Mouse (Mus musculus) heart, embryonic 16.5 days (tissue): Measurements from ENCODE around the gene Pih1d2. TPM values are rescaled to one million over a fixed set of nuclear protein-coding genes. Genes with fewer than 3 reads are reported as not detected.
A peak's percentile ranks its signal among the peaks of the same experiment; 100 is the strongest.

Experiments
- ATAC-seq: fragments of 200-750 bp; cut with Nextera tagmentation; replicated peaks from 2 replicates; pipeline ENCODE4 v1.8.0; 2017; ENCODE audit warnings: moderate number of reproducible peaks; ENCODE audit not compliant: insufficient read depth, low FRiP score; ENCODE audit errors: extremely low read depth
- H3K27ac ChIP-seq: fragments of 300-500 bp; sonication (generic); 2 replicates; pipeline ENCODE4 v1.5.1; 2014; ENCODE audit warnings: mild to moderate bottlenecking, low read length, control low read depth, moderate library complexity
- H3K27me3 ChIP-seq: fragments of 300-500 bp; sonication (generic); 2 replicates; pipeline ENCODE4 v1.6.1; 2014; ENCODE audit warnings: low read length, mixed read lengths; ENCODE audit not compliant: control insufficient read depth, insufficient read depth
- H3K36me3 ChIP-seq: fragments of 300-500 bp; sonication (generic); 2 replicates; pipeline ENCODE4 v1.6.1; 2014; ENCODE audit not compliant: control insufficient read depth, insufficient read depth
- H3K4me1 ChIP-seq: fragments of 300-500 bp; sonication (generic); 2 replicates; pipeline ENCODE4 v1.6.1; 2014; ENCODE audit warnings: low read length, mixed read lengths; ENCODE audit not compliant: control insufficient read depth, insufficient read depth
- H3K4me2 ChIP-seq: fragments of 300-500 bp; sonication (generic); 2 replicates; pipeline ENCODE4 v1.6.1; 2014; ENCODE audit warnings: low read depth, mild to moderate bottlenecking, control low read depth, low read length
- H3K4me3 ChIP-seq: fragments of 300-500 bp; sonication (generic); 2 replicates; pipeline ENCODE4 v1.5.1; 2014; ENCODE audit warnings: mild to moderate bottlenecking, control low read depth, low read length
- H3K9ac ChIP-seq: fragments of 300-500 bp; sonication (generic); 2 replicates; pipeline ENCODE4 v1.6.1; 2014; ENCODE audit warnings: low read length, control low read depth
- H3K9me3 ChIP-seq: fragments of 300-500 bp; sonication (generic); replicated peaks from 2 replicates; pipeline ENCODE4 v1.6.1; 2016; ENCODE audit warnings: low read length; ENCODE audit not compliant: control insufficient read depth
- WGBS: fragments of 180-500 bp; shearing (Covaris S2); extraction: QIAGEN DNeasy Blood & Tissue Kit; methylation state at CpG from one replicate; pipeline ENCODE4 v1.1.7; 2014; 5-methylcytosine and 5-hydroxymethylcytosine counted together
- polyA plus RNA-seq: library from polyadenylated mRNA; unstranded; fragments of >200 nt; fragmentation: Nextera tagmentation; extraction: Ambion mirVana; gene quantifications from 2 replicates; pipeline ENCODE4 v1.2.1, GENCODE M21; 2015

Gene Pih1d2
- polyA plus RNA-seq, 1 experiment from 2014 or later, result 1.9 TPM

- Histone ChIP-seq H3K27ac (no peak overlapping the region), H3K27me3 (no peaks in the 10 kb centered on the region), H3K36me3 (peaks cover 26% of the 10 kb centered on the region), H3K4me3 (no peak overlapping the region), H3K4me1 (no peaks in the 10 kb centered on the region), H3K9me3 (no peaks in the 10 kb centered on the region), H3K4me2 (no peak overlapping the region), H3K9ac (no peak overlapping the region)
- no peak for ATAC-seq
- 79% methylated on average over 9 of the region's 9 CpGs for WGBS
These were observed 24.2 kb upstream of the Pih1d2 start for GRCm38 (mm10) chr9:50592955-50593354.

GRCm38 (mm10) chr9:50593544-50593943 lies 23.6 kb upstream of the Pih1d2 start:
- Histone ChIP-seq H3K4me1 (no peaks in the 10 kb centered on the region), H3K27me3 (no peaks in the 10 kb centered on the region), H3K9ac (no peak overlapping the region), H3K4me3 (no peak overlapping the region), H3K27ac (no peak overlapping the region), H3K4me2 (no peak overlapping the region), H3K36me3 (peaks cover 32% of the 10 kb centered on the region), H3K9me3 (no peaks in the 10 kb centered on the region)
- ATAC-seq, result no peak
- 71% methylated on average over 3 of the region's 3 CpGs for WGBS

GRCm38 (mm10) chr9:50594794-50595417 lies 22.2 kb upstream of the Pih1d2 start:
- no peaks in the 10 kb centered on the region for H3K27me3 ChIP-seq
- H3K36me3 ChIP-seq, result peaks cover 44% of the 10 kb centered on the region
- H3K4me3 ChIP-seq, result no peak overlapping the region
- no peak for ATAC-seq
- H3K27ac ChIP-seq, result no peak overlapping the region
- 74% methylated on average over 12 of the region's 12 CpGs for WGBS
- H3K4me2 ChIP-seq, result no peak overlapping the region
- no peaks in the 10 kb centered on the region for H3K9me3 ChIP-seq
- no peak overlapping the region for H3K9ac ChIP-seq
- no peaks in the 10 kb centered on the region for H3K4me1 ChIP-seq

GRCm38 (mm10) chr9:50596973-50597372 lies 20.1 kb upstream of the Pih1d2 start:
- ATAC-seq, result no peak
- 90% methylated on average over 8 of the region's 8 CpGs for WGBS
- peaks cover 49% of the 10 kb centered on the region for H3K36me3 ChIP-seq

GRCm38 (mm10) chr9:50601536-50601935 lies 15.6 kb upstream of the Pih1d2 start:
- peak overlapping the region; percentile 68 for H3K4me2 ChIP-seq
- H3K4me1 ChIP-seq, result peaks cover 22% of the 10 kb centered on the region
- no peak for ATAC-seq
- peak overlapping the region; percentile 95 for H3K27ac ChIP-seq
- H3K9me3 ChIP-seq, result no peaks in the 10 kb centered on the region
- peaks cover 39% of the 10 kb centered on the region for H3K36me3 ChIP-seq
- peak overlapping the region; percentile 97 for H3K4me3 ChIP-seq
- H3K9ac ChIP-seq, result peak overlapping the region; percentile 97
- 58% methylated on average over 6 of the region's 6 CpGs for WGBS
- H3K27me3 ChIP-seq, result no peaks in the 10 kb centered on the region

More at GRCm38 (mm10) chr9:50596973-50597372, 20.1 kb upstream of the Pih1d2 start:
- no peak overlapping the region for H3K4me2 ChIP-seq
- no peak overlapping the region for H3K4me3 ChIP-seq
- no peak overlapping the region for H3K9ac ChIP-seq
- H3K9me3 ChIP-seq, result no peaks in the 10 kb centered on the region
- H3K27ac ChIP-seq, result no peak overlapping the region
- H3K4me1 ChIP-seq, result peaks cover 8% of the 10 kb centered on the region
- H3K27me3 ChIP-seq, result no peaks in the 10 kb centered on the region

- Histone ChIP-seq H3K4me3 (peak overlapping the region; percentile 97), H3K9ac (peak overlapping the region; percentile 97), H3K4me1 (peaks cover 22% of the 10 kb centered on the region), H3K9me3 (no peaks in the 10 kb centered on the region), H3K36me3 (peaks cover 32% of the 10 kb centered on the region), H3K27ac (peak overlapping the region; percentile 95), H3K27me3 (no peaks in the 10 kb centered on the region), H3K4me2 (peak overlapping the region; percentile 68)
- no peak for ATAC-seq
- WGBS, result 62% methylated on average over 7 of the region's 7 CpGs
These were observed 14.9 kb upstream of the Pih1d2 start for GRCm38 (mm10) chr9:50602055-50602845.

GRCm38 (mm10) chr9:50603189-50603997 lies 13.7 kb upstream of the Pih1d2 start, which contains the start of the genes Sdhd and Timm8b:
Sdhd (minus strand) TSS chr9:50603812.
Timm8b (plus strand) TSS chr9:50603910.
- peak within 1 kb of the TSS; percentile 95 for H3K27ac ChIP-seq
- H3K9ac ChIP-seq, result peak within 1 kb of the TSS; percentile 97
- H3K4me1 ChIP-seq, result peaks cover 22% of the 10 kb centered on the region
- peak within 1 kb of the TSS; percentile 86 for H3K4me2 ChIP-seq
- peak within 1 kb of the TSS; percentile 97 for H3K4me3 ChIP-seq
- ATAC-seq, result peak; percentile 98
- H3K9me3 ChIP-seq, result no peaks in the 10 kb centered on the region
- H3K27me3 ChIP-seq, result no peaks in the 10 kb centered on the region
- WGBS, result under 1% methylated on average over 48 of the region's 48 CpGs
- H3K36me3 ChIP-seq, result peaks cover 23% of the 10 kb centered on the region

- under 1% methylated on average over 24 of the region's 24 CpGs for WGBS
- peaks cover 22% of the 10 kb centered on the region for H3K4me1 ChIP-seq
- peak overlapping the region; percentile 97 for H3K4me3 ChIP-seq
- H3K9me3 ChIP-seq, result no peaks in the 10 kb centered on the region
- peak overlapping the region; percentile 97 for H3K9ac ChIP-seq
- peaks cover 20% of the 10 kb centered on the region for H3K36me3 ChIP-seq
- ATAC-seq, result peak; percentile 72
- H3K27ac ChIP-seq, result peak overlapping the region; percentile 95
- H3K4me2 ChIP-seq, result peak overlapping the region; percentile 86
- no peaks in the 10 kb centered on the region for H3K27me3 ChIP-seq
These were observed 13.2 kb upstream of the Pih1d2 start for GRCm38 (mm10) chr9:50603998-50604324.
